ENCODE assay signal across 9 mouse cellular contexts in the genomic region with DNA sequence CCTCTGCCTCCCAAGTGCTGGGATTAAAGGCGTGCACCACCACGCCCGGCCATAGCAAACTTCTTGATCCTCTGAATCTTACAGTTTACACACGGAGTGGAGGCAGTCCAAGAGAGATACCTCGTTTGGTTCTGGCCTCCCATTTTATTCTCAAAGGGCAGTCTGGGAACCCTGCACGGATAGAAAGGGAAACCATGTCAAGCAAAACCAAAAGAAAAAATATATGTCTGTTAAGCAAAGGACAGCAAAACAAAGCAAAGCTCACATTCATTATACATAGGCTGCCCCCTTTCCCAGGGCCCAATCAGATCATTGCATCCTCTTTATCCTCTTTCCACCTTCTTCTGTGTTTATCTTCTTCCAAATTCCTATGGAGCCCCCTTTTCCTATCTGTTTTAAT. TPM values are rescaled to one million over a fixed set of nuclear protein-coding genes. Genes with fewer than 3 reads are reported as not detected.
DNase-seq lines count a peak whose midpoint lies in the region; ATAC-seq and TF ChIP-seq lines count a peak whose summit lies in the region.
"Had no signal": no experiment of that assay in that cellular context is flagged by ENCODE, and none has a peak within 500 bp of the region (broad histone marks: within the 10 kb centered on the region; RNA-seq: fewer than 3 reads in every experiment).

No protein-coding gene starts in this region.

- no peak for ATAC-seq in midbrain, embryonic 11.5 days (ENCODE audit: low FRiP score)
- ATAC-seq in midbrain, embryonic 16.5 days = no peak
- ATAC-seq in stomach, postnatal 0 days (ENCODE audit: low FRiP score, low TSS enrichment) = no peak
- no peak for ATAC-seq in forebrain, embryonic 12.5 days (ENCODE audit: low FRiP score)

- no peaks in the 10 kb centered on the region for H3K4me1 ChIP-seq in heart, adult 2 months (ENCODE audit: control insufficient read depth, insufficient read depth, low read length)
- no peaks in the 10 kb centered on the region for H3K4me1 ChIP-seq in midbrain, embryonic 11.5 days (ENCODE audit: control insufficient read depth, insufficient read depth, low read length)
- H3K4me1 ChIP-seq in midbrain, embryonic 16.5 days (ENCODE audit: control insufficient read depth, insufficient read depth, low read length) = no peaks in the 10 kb centered on the region
- no peaks in the 10 kb centered on the region for H3K4me1 ChIP-seq in stomach, postnatal 0 days (replicated peaks; ENCODE audit: control insufficient read depth, insufficient read depth)
- no peaks in the 10 kb centered on the region for H3K4me1 ChIP-seq in forebrain, embryonic 12.5 days

- peak; percentile 33 for DNase-seq in heart, adult 8-10 months (ENCODE audit: low spot score)
- no peak for DNase-seq in heart, adult 2 months
- peak; percentile 90 for DNase-seq in midbrain, embryonic 11.5 days (ENCODE audit: low spot score, missing footprints)
- DNase-seq in WW6 (ENCODE audit: low read depth, low spot score) = peak; percentile 75
- DNase-seq in thymus, postnatal 14 days = peak; percentile 18
- DNase-seq in stomach, postnatal 0 days (ENCODE audit: low spot score) = no peak

- H3K27me3 ChIP-seq in heart, adult 2 months (ENCODE audit: control insufficient read depth, insufficient read depth, low read length) = no peaks in the 10 kb centered on the region
- H3K27me3 ChIP-seq in midbrain, embryonic 11.5 days (ENCODE audit: control insufficient read depth, insufficient read depth, low read length) = no peaks in the 10 kb centered on the region
- no peaks in the 10 kb centered on the region for H3K27me3 ChIP-seq in midbrain, embryonic 16.5 days (ENCODE audit: control insufficient read depth, insufficient read depth, low read depth, low read length)
- H3K27me3 ChIP-seq in stomach, postnatal 0 days (ENCODE audit: control insufficient read depth, insufficient read depth, low read length) = no peaks in the 10 kb centered on the region
- no peaks in the 10 kb centered on the region for H3K27me3 ChIP-seq in forebrain, embryonic 12.5 days

- H3K36me3 ChIP-seq in heart, adult 2 months (ENCODE audit: control insufficient read depth, insufficient read depth, low read length) = no peaks in the 10 kb centered on the region; the same call in 1 of the 2 replicates
- H3K36me3 ChIP-seq in midbrain, embryonic 11.5 days (ENCODE audit: control insufficient read depth, insufficient read depth, low read length) = no peaks in the 10 kb centered on the region
- H3K36me3 ChIP-seq in midbrain, embryonic 16.5 days (ENCODE audit: control insufficient read depth, insufficient read depth, low read length) = no peaks in the 10 kb centered on the region
- H3K36me3 ChIP-seq in stomach, postnatal 0 days (ENCODE audit: control insufficient read depth, insufficient read depth, low read length) = no peaks in the 10 kb centered on the region
- no peaks in the 10 kb centered on the region for H3K36me3 ChIP-seq in forebrain, embryonic 12.5 days (replicated peaks)

- H3K27ac ChIP-seq in heart, adult 2 months = no peak overlapping the region
- H3K27ac ChIP-seq in midbrain, embryonic 11.5 days (ENCODE audit: low read depth, low read length) = no peak overlapping the region
- H3K27ac ChIP-seq in midbrain, embryonic 16.5 days (ENCODE audit: low read length) = no peak overlapping the region
- no peak overlapping the region for H3K27ac ChIP-seq in stomach, postnatal 0 days (replicated peaks)
- no peak overlapping the region for H3K27ac ChIP-seq in forebrain, embryonic 12.5 days
- H3K27ac ChIP-seq: macrophage had no signal

- no peak for TF ChIP-seq EP300 in heart, adult 2 months (IDR thresholded peaks at IDR 0.05; ENCODE audit: insufficient read depth, low read depth, low read length)
- TF ChIP-seq EP300 in stomach, postnatal 0 days (optimal IDR thresholded peaks at IDR 0.05) = no peak

- no peaks in the 10 kb centered on the region for H3K79me2 ChIP-seq in heart, adult 2 months (replicated peaks; ENCODE audit: control insufficient read depth, insufficient read depth, low read length)

- no peak overlapping the region for H3K4me3 ChIP-seq in heart, adult 2 months
- H3K4me3 ChIP-seq in midbrain, embryonic 11.5 days (ENCODE audit: low read depth, low read length) = no peak overlapping the region
- no peak overlapping the region for H3K4me3 ChIP-seq in midbrain, embryonic 16.5 days (ENCODE audit: low read depth, low read length)
- H3K4me3 ChIP-seq in stomach, postnatal 0 days (ENCODE audit: low read depth, low read length) = no peak overlapping the region
- no peak overlapping the region for H3K4me3 ChIP-seq in forebrain, embryonic 12.5 days (replicated peaks)

- 76% methylated on average over 6 of the region's 6 CpGs for WGBS in heart, adult 2 months
- WGBS in midbrain, embryonic 11.5 days = 87% methylated on average over 6 of the region's 6 CpGs
- WGBS in midbrain, embryonic 16.5 days = 82% methylated on average over 6 of the region's 6 CpGs
- WGBS in stomach, postnatal 0 days = 45% methylated on average over 6 of the region's 6 CpGs
- 85% methylated on average over 6 of the region's 6 CpGs for WGBS in forebrain, embryonic 12.5 days

- no peaks in the 10 kb centered on the region; the same call in 1 of the 2 replicates for H3K9me3 ChIP-seq in midbrain, embryonic 11.5 days (ENCODE audit: control insufficient read depth, low read length)
- H3K9me3 ChIP-seq in midbrain, embryonic 16.5 days (replicated peaks; ENCODE audit: control insufficient read depth, low read length, poor library complexity, severe bottlenecking) = no peaks in the 10 kb centered on the region
- no peaks in the 10 kb centered on the region for H3K9me3 ChIP-seq in stomach, postnatal 0 days (ENCODE audit: control insufficient read depth, low read length)
- H3K9me3 ChIP-seq in forebrain, embryonic 12.5 days = 0 out of 2 replicates have a peak, but pooled peaks cover 2% of the 10 kb centered on the region

- H3K9ac ChIP-seq in heart, adult 2 months (ENCODE audit: low read depth, low read length) = no peak overlapping the region
- H3K9ac ChIP-seq in midbrain, embryonic 11.5 days (ENCODE audit: low read length) = no peak overlapping the region
- H3K9ac ChIP-seq in midbrain, embryonic 16.5 days (ENCODE audit: low read depth, low read length) = no peak overlapping the region
- H3K9ac ChIP-seq in stomach, postnatal 0 days (ENCODE audit: low read length) = no peak overlapping the region
- H3K9ac ChIP-seq in forebrain, embryonic 12.5 days = no peak overlapping the region

- intact Hi-C loops in heart, adult 2 months (cut with DNase I) = no loop called here

- TF ChIP-seq POLR2A in heart, adult 2 months (IDR thresholded peaks at IDR 0.05; ENCODE audit: insufficient read depth, low read depth, low read length) = no peak

- H3K4me2 ChIP-seq in midbrain, embryonic 11.5 days = no peak overlapping the region
- no peak overlapping the region for H3K4me2 ChIP-seq in midbrain, embryonic 16.5 days (ENCODE audit: low read length)
- H3K4me2 ChIP-seq in stomach, postnatal 0 days (replicated peaks; ENCODE audit: low read depth) = no peak overlapping the region
- H3K4me2 ChIP-seq in forebrain, embryonic 12.5 days = no peak overlapping the region

- no peak for TF ChIP-seq CTCF in heart, adult 2 months (IDR thresholded peaks at IDR 0.05)
- TF ChIP-seq CTCF in stomach, postnatal 0 days (IDR thresholded peaks at IDR 0.05; ENCODE audit: low read depth) = no peak

RNA-seq across cellular contexts. Expression of a gene that starts 27.6 kb away (rescaled TPM):
- total RNA-seq in heart, adult 8-10 months (2022) = 100 to 1,000 TPM; 264 to 362 (median 303) TPM
- 100 to 1,000 TPM; 278 to 322 TPM for total RNA-seq in heart, adult 2 months (2021)
- polyA plus RNA-seq in heart, adult 2 months (2012; rRNA removed) = 201 and 372 TPM in 2 replicates
- polyA plus RNA-seq in midbrain, embryonic 11.5 days (2014; fragmentation: Nextera tagmentation; extraction: Ambion mirVana) = 157 and 161 TPM in 2 replicates
- polyA plus RNA-seq in midbrain, embryonic 16.5 days (2015; fragmentation: Nextera tagmentation; extraction: Ambion mirVana) = 173 and 175 TPM in 2 replicates
- polyA plus RNA-seq in stomach, postnatal 0 days (2015; fragmentation: Nextera tagmentation; extraction: Ambion mirVana) = 199 and 217 TPM in 2 replicates
- 168 and 170 TPM in 2 replicates for polyA plus RNA-seq in forebrain, embryonic 12.5 days (2016; fragmentation: Nextera tagmentation; extraction: Ambion mirVana)

RNA-seq across cellular contexts. Expression of a gene that starts 27.7 kb away (rescaled TPM):
- 10 to 100 TPM; 10.2 to 21.2 (median 16.5) TPM for total RNA-seq in heart, adult 8-10 months (2022)
- 10 to 100 TPM; 15.5 to 16.8 TPM for total RNA-seq in heart, adult 2 months (2021)
- 1.4 and 3.1 TPM in 2 replicates for polyA plus RNA-seq in heart, adult 2 months (2012; rRNA removed)
- polyA plus RNA-seq in midbrain, embryonic 11.5 days (2014; fragmentation: Nextera tagmentation; extraction: Ambion mirVana) = 7.2 and 8.5 TPM in 2 replicates
- 15.5 and 17.3 TPM in 2 replicates for polyA plus RNA-seq in midbrain, embryonic 16.5 days (2015; fragmentation: Nextera tagmentation; extraction: Ambion mirVana)
- 4.4 and 5.4 TPM in 2 replicates for polyA plus RNA-seq in stomach, postnatal 0 days (2015; fragmentation: Nextera tagmentation; extraction: Ambion mirVana)
- polyA plus RNA-seq in forebrain, embryonic 12.5 days (2016; fragmentation: Nextera tagmentation; extraction: Ambion mirVana) = 10.2 and 11.2 TPM in 2 replicates

Comparison
In these comparisons a context has a peak if more than half of its experiments do, and no peak if none do; other contexts are left out.
1. DNase-seq: peak in heart, adult 8-10 months (single experiment), midbrain, embryonic 11.5 days (single experiment), WW6 (single experiment) and thymus, postnatal 14 days (single experiment); none in heart, adult 2 months (0 of 2) and stomach, postnatal 0 days (single experiment).